Mouse (Mus musculus) heart, adult 2 months (tissue): ENCODE measurements around the gene Msln.

Experiments used
- CTCF ChIP-seq: fragments of 200-600 bp; IDR thresholded peaks from 2 replicates; pipeline ENCODE4 v1.8.1; 2022; ENCODE audit warnings: antibody characterized with exemption, mild to moderate bottlenecking, moderate library complexity
- EP300 ChIP-seq: fragments of 200-500 bp; IDR thresholded peaks from 2 replicates; pipeline ENCODE4 v1.6.1; 2011; ENCODE audit warnings: low read depth, low read length, control low read depth; ENCODE audit not compliant: insufficient read depth
- POLR2A ChIP-seq: fragments of 200-500 bp; IDR thresholded peaks from 2 replicates; pipeline ENCODE4 v1.6.1; 2011; ENCODE audit warnings: mild to moderate bottlenecking, low read depth, low read length, control low read depth; ENCODE audit not compliant: insufficient read depth

GRCm38 (mm10) chr17:25723919-25724318 is 30.3 kb downstream of the Msln start:
- TF ChIP-seq POLR2A, result no peak
- no peak for TF ChIP-seq CTCF
- no peak for TF ChIP-seq EP300
